Mouse (Mus musculus) embryo, embryonic 10 days (tissue): ENCODE measurements around the gene Gm20809.
"Not testable (repeated sequence)": the region's sequence is repeated elsewhere in the genome, so short reads cannot be mapped to it uniquely, and the experiment has no call there.

Experiments
- DNase-seq: peaks from one replicate; pipeline ENCODE4 v3.0.0-alpha.2; 2015; ENCODE audit warnings: low spot score

Gene Gm20809

GRCm38 (mm10) chrY:24454757-24455156, at the start of gene Gm20809:
Gene Gm20809 (plus strand): TSS chrY:24455057.
- DNase-seq, result not testable (repeated sequence)
